Mouse (Mus musculus) cortical plate, adult 2 months (tissue): ENCODE data around the gene Rsc1a1. TPM values are rescaled to one million over a fixed set of nuclear protein-coding genes. Genes with fewer than 3 reads are reported as not detected.
A peak's percentile ranks its signal among the peaks of the same experiment; 100 is the strongest.

Experiments
- H3K27ac ChIP-seq: fragments of 200-500 bp; 2 replicates; pipeline ENCODE4 v1.5.1; 2012; ENCODE audit warnings: low read length, control low read depth, inconsistent platforms; ENCODE audit not compliant: insufficient read depth
- H3K4me1 ChIP-seq: fragments of 200-500 bp; 2 replicates; pipeline ENCODE4 v1.6.1; 2011; ENCODE audit warnings: low read length; ENCODE audit not compliant: control insufficient read depth, insufficient read depth
- H3K4me3 ChIP-seq: fragments of 200-500 bp; 2 replicates; pipeline ENCODE4 v1.5.1; 2011; ENCODE audit warnings: mild to moderate bottlenecking, low read length, control low read depth; ENCODE audit not compliant: insufficient read depth
- CTCF ChIP-seq: fragments of 200-500 bp; IDR thresholded peaks from 2 replicates; pipeline ENCODE4 v1.5.1; 2011; ENCODE audit warnings: mild to moderate bottlenecking, control low read depth, low read length; ENCODE audit not compliant: insufficient read depth; ENCODE audit errors: extremely low read depth
- POLR2A ChIP-seq: fragments of 200-500 bp; IDR thresholded peaks from 2 replicates; pipeline ENCODE4 v1.6.1; 2011; ENCODE audit warnings: mild to moderate bottlenecking, low read length, control low read depth; ENCODE audit not compliant: insufficient read depth; ENCODE audit errors: extremely low read depth
- polyA plus RNA-seq: library from polyadenylated mRNA; depleted of rRNA; stranded (reverse); fragments of >200 nt; gene quantifications from 2 replicates; pipeline ENCODE4 v1.2.3, GENCODE M21; 2012

Rsc1a1 gene
- polyA plus RNA-seq, 1 experiment, result 7.8 TPM

- H3K27ac ChIP-seq, result peak within 1 kb of the TSS; percentile 99
- peak within 1 kb of the TSS; percentile 59 for H3K4me3 ChIP-seq
- H3K4me1 ChIP-seq, result peaks cover 8% of the 10 kb centered on the region; the same call in 1 of the 2 replicates
- peak; percentile 51 for TF ChIP-seq POLR2A
- no peak for TF ChIP-seq CTCF
These were observed 37.6 kb upstream of the Rsc1a1 start, which contains the start of gene Ddi2 for GRCm38 (mm10) chr4:141722731-141723672. Gene Ddi2 (minus strand): TSS chr4:141723419.

GRCm38 (mm10) chr4:141721961-141722360, 36.6 kb upstream of the Rsc1a1 start:
- Histone ChIP-seq H3K4me3 (peak overlapping the region; percentile 59), H3K4me1 (peaks cover 8% of the 10 kb centered on the region; the same call in 1 of the 2 replicates), H3K27ac (no peak overlapping the region)
- TF ChIP-seq POLR2A (no peak), CTCF (no peak)

GRCm38 (mm10) chr4:141720761-141721523, 35.5 kb upstream of the Rsc1a1 start:
- Histone ChIP-seq H3K4me3 (peak overlapping the region; percentile 10; the same call in 1 of the 2 replicates), H3K4me1 (peaks cover 8% of the 10 kb centered on the region; the same call in 1 of the 2 replicates), H3K27ac (no peak overlapping the region)
- no peak for TF ChIP-seq POLR2A
- TF ChIP-seq CTCF, result no peak

GRCm38 (mm10) chr4:141719304-141719703, 33.9 kb upstream of the Rsc1a1 start:
- Histone ChIP-seq H3K4me3 (no peak overlapping the region), H3K27ac (no peak overlapping the region), H3K4me1 (peaks cover 12% of the 10 kb centered on the region)
- no peak for TF ChIP-seq POLR2A
- no peak for TF ChIP-seq CTCF

GRCm38 (mm10) chr4:141717633-141718032, 32.2 kb upstream of the Rsc1a1 start:
- Histone ChIP-seq H3K27ac (no peak overlapping the region), H3K4me1 (peaks cover 9% of the 10 kb centered on the region), H3K4me3 (no peak overlapping the region)
- TF ChIP-seq POLR2A (no peak), CTCF (no peak)

GRCm38 (mm10) chr4:141715027-141715426, 29.6 kb upstream of the Rsc1a1 start:
- H3K4me3 ChIP-seq, result no peak overlapping the region
- TF ChIP-seq CTCF (no peak), POLR2A (no peak)
- no peak overlapping the region for H3K27ac ChIP-seq
- H3K4me1 ChIP-seq, result peaks cover 6% of the 10 kb centered on the region

GRCm38 (mm10) chr4:141713598-141714142, 28.3 kb upstream of the Rsc1a1 start:
- peaks cover 3% of the 10 kb centered on the region for H3K4me1 ChIP-seq
- H3K27ac ChIP-seq, result no peak overlapping the region
- no peak overlapping the region for H3K4me3 ChIP-seq
- no peak for TF ChIP-seq POLR2A

- H3K4me3 ChIP-seq, result no peak overlapping the region
- H3K27ac ChIP-seq, result no peak overlapping the region
- no peak for TF ChIP-seq CTCF
- TF ChIP-seq POLR2A, result no peak
- peaks cover 3% of the 10 kb centered on the region for H3K4me1 ChIP-seq
These were observed 25.9 kb upstream of the Rsc1a1 start for GRCm38 (mm10) chr4:141711250-141711649.

GRCm38 (mm10) chr4:141708971-141709370, 23.6 kb upstream of the Rsc1a1 start:
- Histone ChIP-seq H3K4me1 (no peaks in the 10 kb centered on the region; the same call in 1 of the 2 replicates), H3K27ac (no peak overlapping the region), H3K4me3 (no peak overlapping the region)
- TF ChIP-seq POLR2A (no peak), CTCF (no peak)
